Mouse (Mus musculus) intestine, embryonic 16.5 days (tissue): ENCODE results near the gene Mpv17l. TPM values are rescaled to one million over a fixed set of nuclear protein-coding genes. Genes with fewer than 3 reads are reported as not detected.
"Not testable (repeated sequence)": the region's sequence is repeated elsewhere in the genome, so short reads cannot be mapped to it uniquely, and the experiment has no call there.

Experiments used
- ATAC-seq: fragments of 200-750 bp; cut with Nextera tagmentation; 2 replicates; pipeline ENCODE4 v1.8.0; 2017; ENCODE audit warnings: moderate TSS enrichment, moderate library complexity
- H3K27ac ChIP-seq: fragments of 300-500 bp; sonication (generic); 2 replicates; pipeline ENCODE4 v1.5.1; 2014; ENCODE audit warnings: mild to moderate bottlenecking, low read length
- H3K27me3 ChIP-seq: fragments of 300-500 bp; sonication (generic); replicated peaks from 2 replicates; pipeline ENCODE4 v1.6.1; 2014; ENCODE audit warnings: low read length, control low read depth, mixed read lengths; ENCODE audit not compliant: control insufficient read depth, insufficient read depth
- H3K36me3 ChIP-seq: fragments of 300-500 bp; sonication (generic); 2 replicates; pipeline ENCODE4 v1.6.1; 2014; ENCODE audit warnings: low read length, control low read depth; ENCODE audit not compliant: control insufficient read depth, insufficient read depth
- H3K4me1 ChIP-seq: fragments of 300-500 bp; sonication (generic); 2 replicates; pipeline ENCODE4 v1.6.1; 2014; ENCODE audit warnings: low read length, control low read depth, mixed read lengths; ENCODE audit not compliant: control insufficient read depth, insufficient read depth
- H3K4me2 ChIP-seq: fragments of 300-500 bp; sonication (generic); 2 replicates; pipeline ENCODE4 v1.6.1; 2014; ENCODE audit warnings: low read depth, low read length, control low read depth
- H3K4me3 ChIP-seq: fragments of 300-500 bp; sonication (generic); 2 replicates; pipeline ENCODE4 v1.5.1; 2014; ENCODE audit warnings: mild to moderate bottlenecking, low read length
- H3K9ac ChIP-seq: fragments of 300-500 bp; sonication (generic); 2 replicates; pipeline ENCODE4 v1.6.1; 2014; ENCODE audit warnings: low read depth, low read length
- H3K9me3 ChIP-seq: fragments of 300-500 bp; sonication (generic); 2 replicates; pipeline ENCODE4 v1.6.1; 2016; ENCODE audit warnings: low read length, control low read depth; ENCODE audit not compliant: control insufficient read depth
- WGBS: fragments of 180-500 bp; shearing (Covaris S2); extraction: QIAGEN DNeasy Blood & Tissue Kit; methylation state at CpG from one replicate; pipeline ENCODE4 v1.1.7; 2014; 5-methylcytosine and 5-hydroxymethylcytosine counted together
- polyA plus RNA-seq: library from polyadenylated mRNA; unstranded; fragments of >200 nt; fragmentation: Nextera tagmentation; extraction: Ambion mirVana; gene quantifications from 2 replicates; pipeline ENCODE4 v1.2.1, GENCODE M21; 2015

Gene Mpv17l
- polyA plus RNA-seq, 1 experiment from 2014 or later = 17.3 TPM

DNA sequence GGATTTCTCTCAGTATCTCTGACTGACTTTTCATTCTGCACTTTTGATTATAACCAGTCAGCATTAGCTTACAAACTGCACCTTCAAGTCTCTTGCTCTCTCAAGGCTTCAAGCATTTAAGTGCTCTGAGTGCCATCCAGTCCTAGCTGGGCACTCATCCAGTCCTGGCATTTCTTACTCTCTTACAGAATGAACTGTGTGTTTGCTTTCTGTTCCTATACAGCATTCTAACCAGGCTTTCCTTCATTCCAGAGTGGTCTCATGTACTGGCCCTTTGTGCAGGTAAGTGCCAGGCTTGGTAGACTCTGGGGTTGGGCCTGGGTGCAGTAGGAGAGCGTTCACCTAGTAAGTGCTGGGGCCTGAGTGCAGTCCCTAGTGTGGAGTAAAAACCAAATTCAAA lies 43.3 kb downstream of the Mpv17l start:
- no peaks in the 10 kb centered on the region for H3K9me3 ChIP-seq
- no peaks in the 10 kb centered on the region for H3K36me3 ChIP-seq
- no peak overlapping the region for H3K4me3 ChIP-seq
- H3K4me2 ChIP-seq = no peak overlapping the region
- no peaks in the 10 kb centered on the region for H3K27me3 ChIP-seq
- ATAC-seq = no peak
- H3K4me1 ChIP-seq = peaks cover 3% of the 10 kb centered on the region; the same call in 1 of the 2 replicates
- no peak overlapping the region for H3K27ac ChIP-seq
- 93% methylated on average over 1 of the region's 1 CpGs for WGBS
- no peak overlapping the region for H3K9ac ChIP-seq

DNA sequence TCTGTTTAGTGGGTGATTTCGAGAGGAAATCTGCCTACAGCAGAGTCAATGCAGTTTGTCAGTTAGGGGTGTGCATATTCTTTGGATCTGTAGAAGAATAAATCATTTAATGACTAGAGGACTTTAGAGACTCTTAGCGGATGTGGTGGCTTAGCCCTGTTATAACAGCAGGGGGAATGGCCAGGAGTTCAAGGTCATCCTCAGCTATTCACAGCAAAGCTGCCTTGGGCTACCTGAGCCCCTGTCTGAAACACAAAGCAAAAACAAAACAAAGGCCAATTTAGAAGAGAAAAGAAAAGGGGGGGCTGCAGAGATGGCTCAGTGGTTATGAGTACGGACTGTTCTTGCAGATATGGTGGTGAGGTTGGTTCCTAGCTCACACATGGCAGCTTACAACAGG lies 48.3 kb downstream of the Mpv17l start:
- Histone ChIP-seq H3K4me1 (no peaks in the 10 kb centered on the region), H3K4me2 (no peak overlapping the region), H3K27ac (no peak overlapping the region), H3K9me3 (no peaks in the 10 kb centered on the region), H3K27me3 (no peaks in the 10 kb centered on the region), H3K9ac (no peak overlapping the region), H3K4me3 (no peak overlapping the region), H3K36me3 (no peaks in the 10 kb centered on the region)
- ATAC-seq = no peak
- 71% methylated on average over 3 of the region's 3 CpGs for WGBS

DNA sequence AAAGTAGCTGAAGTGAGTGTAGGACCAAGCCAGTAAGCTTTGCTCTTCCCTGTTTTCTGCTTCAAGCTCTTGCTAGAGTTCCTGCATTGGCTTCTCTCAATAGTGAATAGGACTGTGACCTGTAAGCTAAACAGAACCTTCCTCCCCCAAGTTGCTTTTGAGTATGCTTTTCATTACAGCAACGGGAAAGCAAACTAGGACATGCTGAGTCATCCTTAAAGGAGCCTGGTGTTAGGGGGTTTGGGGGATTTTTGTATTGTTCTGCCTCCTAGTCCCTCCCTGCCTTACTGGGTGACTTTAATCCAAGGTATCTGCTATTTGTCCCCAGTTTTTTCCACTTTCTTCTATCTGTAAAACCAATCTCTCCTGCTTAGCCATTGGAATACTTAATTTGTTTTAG lies 59.1 kb downstream of the Mpv17l start:
- ATAC-seq = no peak
- no peak overlapping the region for H3K9ac ChIP-seq
- H3K9me3 ChIP-seq = no peaks in the 10 kb centered on the region
- no peak overlapping the region for H3K27ac ChIP-seq
- WGBS = 19% methylated on average over 1 of the region's 1 CpGs
- no peak overlapping the region for H3K4me2 ChIP-seq
- H3K27me3 ChIP-seq = no peaks in the 10 kb centered on the region
- H3K36me3 ChIP-seq = no peaks in the 10 kb centered on the region
- no peaks in the 10 kb centered on the region for H3K4me1 ChIP-seq
- no peak overlapping the region for H3K4me3 ChIP-seq

DNA sequence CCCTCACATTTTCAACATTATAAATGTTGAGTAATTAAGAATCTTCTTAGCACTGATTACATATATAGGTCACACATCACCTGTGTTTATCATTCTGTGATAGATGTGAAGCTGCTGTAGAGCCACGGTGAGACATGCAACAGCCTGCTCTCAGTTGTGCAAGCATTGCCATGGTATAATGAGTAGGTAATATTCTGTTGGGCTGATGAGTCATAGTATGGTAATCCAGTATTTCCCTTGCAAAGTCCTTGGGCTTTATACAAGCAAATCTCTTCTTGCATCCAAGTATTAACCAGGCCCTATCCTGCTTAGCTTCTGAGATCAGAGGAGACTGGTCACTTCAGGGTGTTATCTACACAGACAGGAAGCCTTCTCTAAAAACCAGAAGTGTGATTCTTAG lies 66.1 kb downstream of the Mpv17l start:
- H3K27ac ChIP-seq = no peak overlapping the region
- no peak overlapping the region for H3K4me2 ChIP-seq
- H3K4me1 ChIP-seq = no peaks in the 10 kb centered on the region
- WGBS = 62% methylated on average over 1 of the region's 1 CpGs
- H3K9ac ChIP-seq = no peak overlapping the region
- H3K27me3 ChIP-seq = no peaks in the 10 kb centered on the region
- H3K36me3 ChIP-seq = no peaks in the 10 kb centered on the region
- H3K9me3 ChIP-seq = no peaks in the 10 kb centered on the region
- no peak overlapping the region for H3K4me3 ChIP-seq
- no peak for ATAC-seq

DNA sequence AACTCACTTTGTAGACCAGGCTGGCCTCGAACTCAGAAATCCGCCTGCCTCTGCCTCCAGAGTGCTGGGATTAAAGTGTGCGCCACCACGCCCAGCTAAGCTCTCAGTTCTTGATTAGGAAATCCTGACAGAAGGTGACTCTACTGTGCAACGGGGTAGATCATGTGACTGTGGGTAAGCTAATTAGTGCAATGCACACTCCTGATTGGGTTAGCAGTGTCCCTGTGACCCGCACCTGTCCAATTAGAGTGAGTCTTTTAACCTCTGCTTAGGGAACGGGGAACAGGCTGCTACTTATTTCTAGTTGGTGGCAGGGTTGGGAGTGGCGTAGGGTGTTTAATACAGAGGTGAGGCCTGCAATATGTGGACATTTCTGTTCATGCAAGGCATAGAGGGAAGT lies 69.1 kb downstream of the Mpv17l start:
- no peak for ATAC-seq
- Histone ChIP-seq H3K4me2 (no peak overlapping the region), H3K27me3 (no peaks in the 10 kb centered on the region), H3K27ac (no peak overlapping the region), H3K4me3 (no peak overlapping the region), H3K36me3 (no peaks in the 10 kb centered on the region), H3K9me3 (no peaks in the 10 kb centered on the region), H3K9ac (no peak overlapping the region), H3K4me1 (no peaks in the 10 kb centered on the region)
- 94% methylated on average over 8 of the region's 8 CpGs for WGBS

DNA sequence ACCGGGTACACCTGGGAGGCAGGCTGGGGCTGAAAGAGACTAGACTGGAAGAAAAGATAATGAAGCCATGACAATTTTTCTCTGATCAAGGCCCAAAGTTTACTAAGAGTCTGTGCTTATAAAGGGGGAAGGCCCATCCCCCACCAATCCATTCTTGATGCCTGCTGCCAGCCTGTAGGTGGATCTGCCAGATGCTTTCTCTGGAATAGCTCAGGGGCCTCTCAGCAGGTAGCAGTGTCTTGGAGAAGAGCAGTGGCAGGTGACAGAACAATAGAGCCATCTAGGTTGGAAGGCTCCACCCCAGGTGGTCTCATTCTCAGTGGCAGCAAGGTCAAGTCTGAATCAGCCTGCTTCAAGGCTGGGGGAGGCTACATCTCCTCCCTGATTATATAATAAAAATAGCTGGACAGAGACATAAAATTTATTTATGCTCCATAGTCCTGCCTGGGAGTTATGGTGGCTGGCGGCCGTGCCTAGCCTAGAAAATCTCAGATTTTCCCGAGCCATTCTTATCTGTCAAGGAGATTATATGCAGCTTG lies 73.5 kb downstream of the Mpv17l start:
- H3K27me3 ChIP-seq, H3K36me3 ChIP-seq, ATAC-seq, H3K4me2 ChIP-seq, H3K4me3 ChIP-seq, H3K27ac ChIP-seq, H3K4me1 ChIP-seq, H3K9ac ChIP-seq, H3K9me3 ChIP-seq: not testable (repeated sequence)
- 81% methylated on average over 4 of the region's 4 CpGs for WGBS

DNA sequence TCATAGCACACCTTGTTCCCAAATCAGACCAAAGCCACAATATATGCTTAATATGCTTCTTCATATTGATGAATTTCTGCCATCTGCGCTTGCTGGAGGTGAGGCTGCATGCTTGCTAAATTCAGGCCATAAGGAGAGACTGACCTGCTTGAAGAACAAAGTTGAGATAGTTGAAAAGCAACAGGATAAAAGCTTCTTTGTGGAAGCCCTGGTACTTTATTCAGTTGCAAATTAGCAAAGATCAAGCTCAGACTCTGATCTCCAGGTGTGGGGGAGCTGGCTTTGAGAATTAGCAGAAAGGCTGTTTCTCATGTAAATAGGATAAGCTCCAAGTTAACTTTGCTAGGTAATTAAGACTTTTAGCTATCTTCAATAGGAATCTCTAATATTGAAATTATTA lies 74.1 kb downstream of the Mpv17l start:
- 69% methylated on average over 1 of the region's 1 CpGs for WGBS
- H3K4me3 ChIP-seq, H3K4me1 ChIP-seq, ATAC-seq, H3K36me3 ChIP-seq, H3K9me3 ChIP-seq, H3K27ac ChIP-seq, H3K9ac ChIP-seq, H3K4me2 ChIP-seq, H3K27me3 ChIP-seq: not testable (repeated sequence)

DNA sequence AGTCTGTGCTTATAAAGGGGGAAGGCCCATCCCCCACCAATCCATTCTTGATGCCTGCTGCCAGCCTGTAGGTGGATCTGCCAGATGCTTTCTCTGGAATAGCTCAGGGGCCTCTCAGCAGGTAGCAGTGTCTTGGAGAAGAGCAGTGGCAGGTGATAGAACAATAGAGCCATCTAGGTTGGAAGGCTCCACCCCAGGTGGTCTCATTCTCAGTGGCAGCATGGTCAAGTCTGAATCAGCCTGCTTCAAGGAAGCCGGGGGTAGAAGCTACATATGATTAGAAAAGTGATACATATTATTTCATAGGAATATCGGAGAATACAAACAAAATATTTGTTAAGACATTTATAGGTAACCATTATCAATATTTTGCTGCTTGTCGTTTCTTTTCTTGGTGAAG lies 78.8 kb downstream of the Mpv17l start:
- H3K9me3 ChIP-seq, H3K9ac ChIP-seq, H3K27me3 ChIP-seq, ATAC-seq, H3K36me3 ChIP-seq, H3K4me3 ChIP-seq, H3K4me2 ChIP-seq, H3K27ac ChIP-seq, H3K4me1 ChIP-seq: not testable (repeated sequence)
- WGBS = 83% methylated on average over 3 of the region's 3 CpGs

DNA sequence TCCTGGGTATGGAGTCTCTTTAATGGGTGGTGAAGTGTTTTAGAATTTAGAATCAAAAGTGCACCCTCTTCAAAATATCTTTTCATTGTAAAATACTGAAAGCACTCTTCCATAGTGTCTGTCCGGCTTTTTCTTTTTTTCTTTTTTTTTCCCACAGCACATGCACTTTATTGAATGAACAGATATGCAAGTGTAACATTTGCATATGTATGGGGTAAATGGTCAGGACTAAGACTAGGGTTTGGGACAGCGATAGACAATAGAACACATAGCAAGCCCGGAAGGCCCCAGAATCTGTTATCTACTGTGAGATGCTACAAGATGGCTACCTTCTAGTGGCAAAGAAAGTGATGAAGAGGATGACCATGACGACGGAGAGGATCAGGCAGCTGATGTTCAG lies 80.2 kb downstream of the Mpv17l start:
- Histone ChIP-seq H3K4me1 (0 out of 2 replicates have a peak, but pooled peaks cover 7% of the 10 kb centered on the region), H3K4me2 (no peak overlapping the region), H3K9me3 (no peaks in the 10 kb centered on the region), H3K27me3 (no peaks in the 10 kb centered on the region; the same call in 1 of the 2 replicates), H3K36me3 (no peaks in the 10 kb centered on the region), H3K27ac (no peak overlapping the region), H3K4me3 (no peak overlapping the region), H3K9ac (no peak overlapping the region)
- ATAC-seq = no peak
- 87% methylated on average over 5 of the region's 5 CpGs for WGBS

DNA sequence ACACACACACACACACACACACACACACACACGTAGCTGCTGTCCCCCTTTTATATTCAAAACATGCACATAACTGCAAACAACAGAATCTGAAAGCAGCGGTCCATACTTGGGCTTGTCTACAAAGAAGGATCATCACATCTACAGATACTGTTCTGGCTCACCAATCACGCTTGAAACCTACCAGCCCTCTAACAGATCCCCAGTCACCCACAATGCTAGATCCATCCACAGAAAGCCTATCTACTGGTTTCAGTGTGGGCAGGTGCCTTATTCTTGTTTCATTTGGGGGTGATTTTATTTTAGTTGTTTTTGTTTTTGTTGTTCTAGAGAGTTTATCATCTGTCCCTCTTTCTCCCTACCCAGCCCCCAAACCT lies 83.2 kb downstream of the Mpv17l start:
- no peak overlapping the region for H3K27ac ChIP-seq
- H3K9ac ChIP-seq = no peak overlapping the region
- H3K9me3 ChIP-seq = no peaks in the 10 kb centered on the region
- H3K27me3 ChIP-seq = no peaks in the 10 kb centered on the region; the same call in 1 of the 2 replicates
- H3K4me3 ChIP-seq = no peak overlapping the region
- ATAC-seq = no peak
- 61% methylated on average over 3 of the region's 3 CpGs for WGBS
- no peaks in the 10 kb centered on the region for H3K36me3 ChIP-seq
- H3K4me2 ChIP-seq = 0 out of 2 replicates have a peak overlapping the region, but pooled peaks have one; percentile 82
- H3K4me1 ChIP-seq = 0 out of 2 replicates have a peak, but pooled peaks cover 7% of the 10 kb centered on the region
